Mouse (Mus musculus) heart, embryonic 14.5 days (tissue): Measurements from ENCODE around the gene Zbtb20. TPM values are rescaled to one million over a fixed set of nuclear protein-coding genes. Genes with fewer than 3 reads are reported as not detected.

Experiments used
- ATAC-seq: fragments of 200-750 bp; cut with Nextera tagmentation; 2 replicates; pipeline ENCODE4 v1.8.0; 2017; ENCODE audit warnings: low read depth, moderate TSS enrichment; ENCODE audit not compliant: insufficient number of reproducible peaks, insufficient read depth, low FRiP score
- H3K27ac ChIP-seq, 2 experiments: fragments of 200-500 bp in 1 of 2; fragments of 300-500 bp in 1 of 2; sonication (generic) in 1 of 2; replicated peaks in 1 of 2; 2 replicates each; pipeline ENCODE4 v1.5.1; 2012 to 2014; ENCODE audit warnings: low read depth in 2 of 2, low read length in 2 of 2, control low read depth in 1 of 2, mild to moderate bottlenecking in 1 of 2, mixed read lengths in 1 of 2; ENCODE audit not compliant: control insufficient read depth in 1 of 2, insufficient read depth in 1 of 2
- H3K27me3 ChIP-seq: fragments of 300-500 bp; sonication (generic); 2 replicates; pipeline ENCODE4 v1.6.1; 2014; ENCODE audit warnings: mild to moderate bottlenecking, low read length, control low read depth; ENCODE audit not compliant: control insufficient read depth, insufficient read depth
- H3K36me3 ChIP-seq: fragments of 300-500 bp; sonication (generic); 2 replicates; pipeline ENCODE4 v1.6.1; 2014; ENCODE audit warnings: mild to moderate bottlenecking, control low read depth, low read length, mixed read lengths; ENCODE audit not compliant: control insufficient read depth, insufficient read depth
- H3K4me1 ChIP-seq, 2 experiments: fragments of 200-500 bp in 1 of 2; fragments of 300-500 bp in 1 of 2; sonication (generic) in 1 of 2; 2 replicates each; pipeline ENCODE4 v1.6.1; 2012 to 2014; ENCODE audit warnings: low read length in 2 of 2, control low read depth in 1 of 2, mixed read lengths in 1 of 2; ENCODE audit not compliant: control insufficient read depth in 2 of 2, insufficient read depth in 2 of 2
- H3K4me2 ChIP-seq: fragments of 300-500 bp; sonication (generic); 2 replicates; pipeline ENCODE4 v1.6.1; 2014; ENCODE audit warnings: mild to moderate bottlenecking, low read length
- H3K4me3 ChIP-seq, 2 experiments: fragments of 200-500 bp in 1 of 2; fragments of 300-500 bp in 1 of 2; sonication (generic) in 1 of 2; 2 replicates each; pipeline ENCODE4 v1.5.1; 2012 to 2014; ENCODE audit warnings: low read length in 2 of 2, mild to moderate bottlenecking in 2 of 2, control low read depth in 1 of 2, low read depth in 1 of 2, moderate library complexity in 1 of 2; ENCODE audit not compliant: control insufficient read depth in 1 of 2, insufficient read depth in 1 of 2
- H3K9ac ChIP-seq: fragments of 300-500 bp; sonication (generic); 2 replicates; pipeline ENCODE4 v1.6.1; 2014; ENCODE audit warnings: mild to moderate bottlenecking, low read length
- H3K9me3 ChIP-seq: fragments of 300-500 bp; sonication (generic); 2 replicates; pipeline ENCODE4 v1.6.1; 2016; ENCODE audit warnings: low read length, control low read depth; ENCODE audit not compliant: control insufficient read depth
- WGBS: fragments of 180-500 bp; shearing (Covaris S2); extraction: QIAGEN DNeasy Blood & Tissue Kit; methylation state at CpG from one replicate; pipeline ENCODE4 v1.1.7; 2014; 5-methylcytosine and 5-hydroxymethylcytosine counted together
- polyA plus RNA-seq: library from polyadenylated mRNA; unstranded; fragments of >200 nt; fragmentation: Nextera tagmentation; extraction: Ambion mirVana; gene quantifications from 2 replicates; pipeline ENCODE4 v1.2.1, GENCODE M21; 2014

Zbtb20 gene
- polyA plus RNA-seq, 1 experiment from 2014 or later = 50.3 TPM

DNA sequence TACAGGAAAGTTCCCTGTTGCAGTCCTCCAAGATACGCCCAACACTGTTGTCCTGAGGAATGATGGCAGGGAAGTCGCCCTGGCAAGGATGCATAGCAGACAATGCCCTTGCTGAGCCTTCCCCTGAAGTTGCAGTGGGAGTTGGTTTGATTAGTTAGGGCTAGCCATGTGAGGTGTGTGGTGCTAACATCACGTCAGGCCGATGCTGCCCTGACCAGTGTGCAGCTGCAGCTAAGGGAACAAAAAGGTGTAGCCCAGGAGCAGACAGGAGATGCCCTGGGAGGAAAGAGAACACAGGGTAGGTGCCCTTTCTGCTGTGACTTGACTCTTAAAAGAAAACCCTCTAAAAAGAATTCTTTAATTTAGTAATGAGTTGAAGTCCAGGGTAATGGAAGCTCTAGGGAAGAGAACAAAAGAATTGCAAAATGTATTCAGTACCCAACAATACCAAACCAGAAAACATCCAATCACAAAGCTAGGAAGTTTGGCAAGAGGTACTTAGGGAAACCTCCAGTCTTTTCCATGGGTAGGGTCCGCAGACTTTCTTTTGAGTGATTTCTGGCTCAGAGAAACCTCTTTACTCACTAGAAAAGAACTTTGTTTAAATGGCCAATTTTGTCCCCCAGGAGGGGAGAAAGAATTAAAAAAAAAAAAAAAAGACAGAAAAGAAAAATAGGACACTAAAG is 747.8 kb downstream of the Zbtb20 start:
- 83% methylated on average over 5 of the region's 5 CpGs for WGBS
- Histone ChIP-seq H3K4me3 (no peak overlapping the region), H3K4me2 (no peak overlapping the region), H3K27ac (no peak overlapping the region), H3K9me3 (no peaks in the 10 kb centered on the region), H3K27me3 (no peaks in the 10 kb centered on the region), H3K9ac (no peak overlapping the region), H3K36me3 (peaks cover 22% of the 10 kb centered on the region), H3K4me1 (peaks cover 2 to 7% of the 10 kb centered on the region in 2 experiments; a peak in 2 of 4 replicates)
- ATAC-seq = no peak

GRCm38 (mm10) chr16:43624876-43625275 is 749.2 kb downstream of the Zbtb20 start:
- ATAC-seq = no peak
- H3K4me1 ChIP-seq = peaks cover 0 to 7% of the 10 kb centered on the region in 2 experiments; a peak in 2 of 4 replicates
- H3K27ac ChIP-seq = no peak overlapping the region; a peak in 1 of 4 replicates
- 62% methylated on average over 4 of the region's 4 CpGs for WGBS
- no peaks in the 10 kb centered on the region for H3K27me3 ChIP-seq
- H3K4me3 ChIP-seq = no peak overlapping the region
- no peak overlapping the region for H3K4me2 ChIP-seq
- H3K9ac ChIP-seq = no peak overlapping the region
- no peaks in the 10 kb centered on the region for H3K9me3 ChIP-seq
- H3K36me3 ChIP-seq = peaks cover 13% of the 10 kb centered on the region; the same call in 1 of the 2 replicates

DNA sequence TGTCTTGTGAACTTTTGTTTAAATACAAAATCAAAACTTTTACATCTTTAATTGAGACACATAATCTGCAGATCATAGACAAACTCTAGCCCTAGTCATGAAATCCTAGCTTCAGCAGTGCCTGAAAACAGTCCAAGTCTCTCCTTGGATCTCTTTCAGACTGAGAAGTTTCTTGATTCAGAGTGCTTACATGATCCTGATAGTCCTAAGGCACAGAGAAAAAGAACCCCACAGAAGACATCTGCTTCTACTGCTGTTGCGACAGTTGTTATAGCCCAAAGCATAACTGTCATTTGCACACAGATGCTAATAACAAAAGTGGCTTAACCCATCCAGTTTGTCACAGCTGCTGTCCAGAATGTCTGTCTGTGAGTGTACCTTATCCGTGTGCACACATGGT is 749.6 kb downstream of the Zbtb20 start:
- Histone ChIP-seq H3K36me3 (peaks cover 13% of the 10 kb centered on the region; the same call in 1 of the 2 replicates), H3K9me3 (no peaks in the 10 kb centered on the region), H3K4me2 (no peak overlapping the region), H3K4me3 (no peak overlapping the region), H3K27me3 (no peaks in the 10 kb centered on the region), H3K4me1 (peaks cover 0 to 7% of the 10 kb centered on the region in 2 experiments; a peak in 2 of 4 replicates), H3K9ac (no peak overlapping the region), H3K27ac (no peak overlapping the region; a peak in 1 of 4 replicates)
- ATAC-seq = no peak
- 55% methylated on average over 2 of the region's 2 CpGs for WGBS

GRCm38 (mm10) chr16:43625956-43626355 is 750.3 kb downstream of the Zbtb20 start:
- WGBS = 84% methylated on average over 5 of the region's 5 CpGs
- ATAC-seq = no peak
- Histone ChIP-seq H3K36me3 (peaks cover 13% of the 10 kb centered on the region; the same call in 1 of the 2 replicates), H3K4me1 (peaks cover 0 to 6% of the 10 kb centered on the region in 2 experiments; a peak in 1 of 4 replicates), H3K27me3 (no peaks in the 10 kb centered on the region), H3K9ac (no peak overlapping the region), H3K9me3 (no peaks in the 10 kb centered on the region), H3K27ac (no peak overlapping the region), H3K4me3 (no peak overlapping the region), H3K4me2 (no peak overlapping the region)

DNA sequence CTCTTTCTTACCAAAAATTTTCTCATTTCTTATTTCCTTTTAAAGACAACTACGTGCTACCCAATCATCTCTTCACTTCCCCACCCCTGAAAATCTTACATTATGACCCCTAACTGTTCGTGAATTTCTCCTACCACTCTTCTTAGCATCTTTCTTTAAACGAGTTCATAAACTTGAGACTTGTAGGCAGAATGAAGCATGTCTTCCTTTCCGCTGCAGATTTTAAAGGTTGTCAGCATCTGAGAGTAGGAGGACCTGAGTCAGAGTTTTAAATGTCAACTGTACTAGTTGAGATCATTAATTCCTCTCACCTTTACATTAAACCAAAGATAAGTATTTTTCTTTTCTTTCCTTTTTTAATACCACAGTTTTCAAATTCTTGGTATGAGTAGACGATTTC is 753.0 kb downstream of the Zbtb20 start:
- Histone ChIP-seq H3K4me1 (peaks cover 2 to 20% of the 10 kb centered on the region in 2 experiments; a peak in 3 of 4 replicates), H3K9me3 (no peaks in the 10 kb centered on the region), H3K4me2 (no peak overlapping the region), H3K4me3 (no peak overlapping the region), H3K27ac (no peak overlapping the region), H3K36me3 (peaks cover 13% of the 10 kb centered on the region; the same call in 1 of the 2 replicates), H3K27me3 (no peaks in the 10 kb centered on the region), H3K9ac (no peak overlapping the region)
- ATAC-seq = no peak
- WGBS = 82% methylated on average over 5 of the region's 5 CpGs

DNA sequence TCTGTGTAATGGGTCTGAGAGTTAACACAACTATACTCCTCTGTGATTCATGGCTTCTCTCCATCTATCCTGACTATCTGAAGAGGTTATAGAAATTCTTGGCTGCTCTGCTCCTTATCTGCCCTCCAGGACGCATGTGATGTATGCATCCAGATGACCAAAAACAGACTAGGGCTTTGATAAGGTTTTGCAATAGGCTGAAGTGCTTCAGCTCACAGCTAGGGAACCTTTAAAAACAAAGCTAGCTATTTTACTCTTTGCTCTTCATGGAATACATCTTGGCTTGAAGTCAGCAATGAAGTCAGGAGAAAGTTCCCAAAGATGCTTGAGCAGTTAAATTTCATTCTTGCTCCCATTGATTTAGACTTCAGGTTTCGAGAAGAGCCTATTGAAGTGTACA is 756.1 kb downstream of the Zbtb20 start:
- no peak overlapping the region for H3K27ac ChIP-seq
- no peaks in the 10 kb centered on the region for H3K27me3 ChIP-seq
- no peaks in the 10 kb centered on the region for H3K9me3 ChIP-seq
- peaks cover 2 to 15% of the 10 kb centered on the region in 2 experiments; a peak in 3 of 4 replicates for H3K4me1 ChIP-seq
- H3K9ac ChIP-seq = no peak overlapping the region
- no peak for ATAC-seq
- no peak overlapping the region for H3K4me2 ChIP-seq
- H3K36me3 ChIP-seq = peaks cover 13% of the 10 kb centered on the region; the same call in 1 of the 2 replicates
- H3K4me3 ChIP-seq = no peak overlapping the region
- 52% methylated on average over 2 of the region's 2 CpGs for WGBS

DNA sequence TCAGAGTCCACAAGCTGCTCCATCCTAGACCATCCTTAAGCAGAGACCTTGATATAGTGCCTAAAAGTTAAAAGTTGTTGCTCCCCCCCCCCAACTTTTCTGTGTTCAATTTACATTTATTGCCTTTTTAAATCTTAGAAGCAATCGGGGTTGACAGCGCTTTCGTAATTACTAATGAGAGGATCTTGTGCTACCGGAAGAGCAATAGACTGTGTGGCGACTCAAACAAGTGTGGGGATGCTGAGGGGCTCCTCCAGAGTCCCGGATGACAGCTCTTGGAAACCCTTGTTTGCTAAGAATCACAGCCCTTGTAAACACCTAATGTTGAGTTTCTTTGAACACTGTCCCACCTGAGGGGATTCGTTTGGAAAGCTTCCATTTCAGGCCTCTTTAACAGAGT is 758.4 kb downstream of the Zbtb20 start:
- ATAC-seq = no peak
- Histone ChIP-seq H3K4me1 (peaks cover 2 to 22% of the 10 kb centered on the region in 2 experiments), H3K9me3 (no peaks in the 10 kb centered on the region), H3K9ac (no peak overlapping the region), H3K27me3 (no peaks in the 10 kb centered on the region), H3K36me3 (peaks cover 5% of the 10 kb centered on the region; the same call in 1 of the 2 replicates), H3K27ac (no peak overlapping the region), H3K4me2 (no peak overlapping the region), H3K4me3 (no peak overlapping the region)
- 92% methylated on average over 7 of the region's 7 CpGs for WGBS
